Mouse (Mus musculus): ENCODE measurements around the gene Slc9a5. TPM values are rescaled to one million over a fixed set of nuclear protein-coding genes. Genes with fewer than 3 reads are reported as not detected.

The Slc9a5 gene
- polyA plus RNA-seq, 1 experiment from 2014 or later: 4.1 TPM

DNA sequence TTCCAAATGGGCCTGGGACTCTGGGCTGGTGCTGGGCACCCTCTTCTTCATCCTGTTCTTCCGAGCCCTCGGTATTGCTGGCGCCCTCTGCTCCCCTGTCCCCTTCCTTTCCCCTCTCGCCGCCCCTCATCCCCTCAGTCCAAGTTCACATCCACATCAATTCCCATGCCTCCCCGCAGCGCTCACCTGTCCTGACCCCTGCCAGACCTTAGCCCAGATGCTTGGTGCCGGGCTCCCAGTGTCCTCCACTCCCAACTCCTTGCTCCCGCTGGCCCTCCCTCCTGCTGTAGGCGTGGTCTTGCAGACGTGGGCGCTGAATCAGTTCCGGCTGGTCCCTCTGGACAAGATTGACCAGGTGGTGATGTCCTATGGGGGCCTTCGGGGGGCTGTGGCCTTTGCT, 8.0 kb downstream of the Slc9a5 start:
- ATAC-seq (ENCODE audit: insufficient read depth, low FRiP score, low TSS enrichment): no peak
- no peak overlapping the region for H3K27ac ChIP-seq (ENCODE audit: low read depth, low read length)
- no peaks in the 10 kb centered on the region for H3K27me3 ChIP-seq (ENCODE audit: control insufficient read depth, insufficient read depth, low read length)
- no peaks in the 10 kb centered on the region for H3K36me3 ChIP-seq (ENCODE audit: control insufficient read depth, insufficient read depth, low read length)
- H3K4me1 ChIP-seq (ENCODE audit: control insufficient read depth, insufficient read depth, low read length): peaks cover 3% of the 10 kb centered on the region; the same call in 1 of the 2 replicates
- no peak overlapping the region for H3K9ac ChIP-seq (ENCODE audit: low read length)
- DNase-seq (ENCODE audit: low spot score): no peak
- H3K9me3 ChIP-seq (ENCODE audit: control insufficient read depth, low read length): no peaks in the 10 kb centered on the region
- 91% methylated on average over 14 of the region's 14 CpGs for WGBS
- H3K4me3 ChIP-seq (ENCODE audit: low read depth, low read length): no peak overlapping the region
- H3K4me2 ChIP-seq (ENCODE audit: low read depth): no peak overlapping the region

DNA sequence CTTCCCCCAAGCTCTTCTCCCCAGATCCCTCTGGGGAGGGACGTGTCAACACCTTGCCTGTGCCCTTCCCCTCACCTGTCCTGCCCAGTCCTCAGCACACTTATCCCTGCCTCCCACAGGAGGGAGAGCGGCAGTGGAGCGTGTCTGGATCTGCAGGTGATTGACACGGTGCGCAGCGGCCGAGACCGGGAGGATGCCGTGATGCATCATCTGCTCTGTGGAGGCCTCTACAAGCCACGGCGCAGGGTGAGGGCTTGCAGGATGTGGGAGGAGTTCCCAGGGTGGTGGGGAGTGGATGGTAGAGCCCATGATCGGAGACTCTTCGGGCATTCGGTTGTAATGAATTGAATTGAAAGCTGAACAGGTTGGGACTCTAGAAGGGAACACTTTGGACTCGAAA, 10.6 kb downstream of the Slc9a5 start:
- DNase-seq (ENCODE audit: low spot score) (no peak), ATAC-seq (ENCODE audit: insufficient read depth, low FRiP score, low TSS enrichment) (no peak)
- no peak overlapping the region for H3K9ac ChIP-seq (ENCODE audit: low read length)
- no peak overlapping the region for H3K4me2 ChIP-seq (ENCODE audit: low read depth)
- no peak overlapping the region for H3K4me3 ChIP-seq (ENCODE audit: low read depth, low read length)
- H3K27me3 ChIP-seq (ENCODE audit: control insufficient read depth, insufficient read depth, low read length): no peaks in the 10 kb centered on the region
- H3K9me3 ChIP-seq (ENCODE audit: control insufficient read depth, low read length): no peaks in the 10 kb centered on the region
- no peaks in the 10 kb centered on the region for H3K36me3 ChIP-seq (ENCODE audit: control insufficient read depth, insufficient read depth, low read length)
- peaks cover 3% of the 10 kb centered on the region; the same call in 1 of the 2 replicates for H3K4me1 ChIP-seq (ENCODE audit: control insufficient read depth, insufficient read depth, low read length)
- H3K27ac ChIP-seq (ENCODE audit: low read depth, low read length): no peak overlapping the region
- 80% methylated on average over 15 of the region's 15 CpGs for WGBS

DNA sequence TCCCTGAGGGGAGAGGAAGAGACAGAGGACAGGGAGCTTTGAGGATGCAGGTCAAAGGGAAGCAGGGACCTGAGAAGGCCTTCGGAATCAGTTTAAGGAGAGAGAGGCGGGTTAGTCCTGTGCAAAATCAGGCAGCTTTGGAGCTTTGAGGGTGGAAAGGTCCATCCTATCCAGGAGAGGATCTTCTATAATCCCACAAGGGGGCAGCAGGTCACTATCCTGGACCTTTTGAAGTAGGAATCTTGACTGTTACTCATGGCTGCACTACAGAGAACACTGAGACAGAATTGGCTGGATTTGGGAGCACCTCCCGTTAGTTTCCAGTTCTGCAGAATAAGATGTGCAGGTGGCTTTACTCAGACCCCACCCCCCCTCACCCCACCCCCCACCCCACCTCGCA, 11.0 kb downstream of the Slc9a5 start:
- Histone ChIP-seq H3K4me3 (ENCODE audit: low read depth, low read length) (no peak overlapping the region), H3K27ac (ENCODE audit: low read depth, low read length) (no peak overlapping the region), H3K4me2 (ENCODE audit: low read depth) (no peak overlapping the region), H3K27me3 (ENCODE audit: control insufficient read depth, insufficient read depth, low read length) (no peaks in the 10 kb centered on the region), H3K36me3 (ENCODE audit: control insufficient read depth, insufficient read depth, low read length) (no peaks in the 10 kb centered on the region), H3K4me1 (ENCODE audit: control insufficient read depth, insufficient read depth, low read length) (peaks cover 3% of the 10 kb centered on the region; the same call in 1 of the 2 replicates), H3K9ac (ENCODE audit: low read length) (no peak overlapping the region), H3K9me3 (ENCODE audit: control insufficient read depth, low read length) (no peaks in the 10 kb centered on the region)
- no peak for ATAC-seq (ENCODE audit: insufficient read depth, low FRiP score, low TSS enrichment)
- WGBS: 50% methylated on average over 4 of the region's 4 CpGs
- DNase-seq (ENCODE audit: low spot score): peak; percentile 57

DNA sequence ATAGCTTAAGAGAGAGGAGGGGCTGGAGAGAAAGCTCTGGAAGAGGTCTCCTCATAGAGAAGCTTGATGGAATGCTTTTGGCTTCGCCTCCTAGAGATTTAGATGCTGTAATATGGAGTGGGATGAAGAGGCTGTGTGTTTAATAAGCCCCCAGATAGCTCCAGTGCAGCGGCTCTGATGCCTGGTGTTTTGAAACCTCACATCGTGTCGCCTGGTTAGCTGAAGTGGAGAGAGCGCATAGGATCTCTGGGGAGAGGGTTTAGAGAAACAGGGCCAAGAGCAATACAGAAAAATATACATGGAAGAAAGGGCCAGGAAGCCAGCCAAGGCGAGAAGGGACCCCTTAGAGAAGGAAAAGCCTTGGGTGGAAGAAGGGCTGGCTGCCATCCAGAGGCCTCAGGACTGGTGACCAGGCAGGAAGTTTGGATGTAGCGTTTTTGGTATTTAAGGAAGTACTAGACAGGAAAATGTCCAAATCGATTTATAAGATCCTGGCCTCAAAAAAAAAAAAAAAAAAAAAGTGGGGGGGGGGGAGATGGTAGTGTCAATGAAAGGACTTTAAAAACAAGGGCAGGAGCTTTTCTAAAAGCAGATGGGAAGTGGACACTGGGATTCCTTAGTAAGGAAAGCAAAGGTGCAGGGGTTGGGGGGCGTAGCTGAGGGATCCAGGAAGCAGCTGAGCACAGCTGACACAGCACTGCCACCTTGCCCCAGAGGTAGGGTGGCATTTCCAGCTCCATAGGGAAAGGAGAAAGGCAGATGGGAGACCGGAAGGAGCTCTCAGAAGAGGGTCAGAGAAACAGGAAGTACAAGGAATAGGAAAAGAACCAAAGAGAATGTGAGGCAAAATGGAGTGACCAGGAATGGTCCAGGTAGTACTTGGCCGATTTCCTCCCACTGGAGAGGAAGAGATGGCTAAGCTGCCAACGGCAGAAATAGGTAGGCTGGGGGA, 13.4 kb downstream of the Slc9a5 start:
- H3K9ac ChIP-seq (ENCODE audit: low read length): no peak overlapping the region
- H3K9me3 ChIP-seq (ENCODE audit: control insufficient read depth, low read length): no peaks in the 10 kb centered on the region
- WGBS: 83% methylated on average over 12 of the region's 12 CpGs
- ATAC-seq (ENCODE audit: insufficient read depth, low FRiP score, low TSS enrichment) (no peak), DNase-seq (ENCODE audit: low spot score) (no peak)
- H3K27me3 ChIP-seq (ENCODE audit: control insufficient read depth, insufficient read depth, low read length): no peaks in the 10 kb centered on the region
- no peak overlapping the region for H3K4me3 ChIP-seq (ENCODE audit: low read depth, low read length)
- H3K4me2 ChIP-seq (ENCODE audit: low read depth): no peak overlapping the region
- H3K36me3 ChIP-seq (ENCODE audit: control insufficient read depth, insufficient read depth, low read length): no peaks in the 10 kb centered on the region
- H3K4me1 ChIP-seq (ENCODE audit: control insufficient read depth, insufficient read depth, low read length): no peaks in the 10 kb centered on the region
- H3K27ac ChIP-seq (ENCODE audit: low read depth, low read length): no peak overlapping the region

DNA sequence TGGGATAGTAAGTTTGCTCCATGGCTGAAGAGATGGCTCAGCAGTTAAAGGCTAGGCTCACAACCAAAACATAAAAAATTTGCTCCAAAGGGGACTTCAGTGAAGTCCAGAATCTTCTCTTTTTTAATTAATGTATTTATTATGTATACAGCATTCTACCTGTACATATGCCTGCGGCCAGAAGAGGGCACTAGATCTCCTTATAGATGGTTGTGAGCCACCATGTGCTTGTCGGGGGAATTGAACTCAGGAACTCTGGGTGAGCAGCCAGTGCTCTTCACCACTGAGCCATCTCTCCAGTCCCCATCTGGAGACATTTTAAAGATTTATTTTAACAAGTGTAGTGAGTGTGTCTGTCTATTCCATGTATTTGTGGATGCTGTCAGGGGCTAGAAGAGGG, 18.5 kb downstream of the Slc9a5 start:
- ATAC-seq (ENCODE audit: insufficient read depth, low FRiP score, low TSS enrichment): no peak
- WGBS: 74% methylated on average over 2 of the region's 2 CpGs
- Histone ChIP-seq H3K4me1 (ENCODE audit: control insufficient read depth, insufficient read depth, low read length) (no peaks in the 10 kb centered on the region), H3K4me2 (ENCODE audit: low read depth) (no peak overlapping the region), H3K4me3 (ENCODE audit: low read depth, low read length) (no peak overlapping the region), H3K27me3 (ENCODE audit: control insufficient read depth, insufficient read depth, low read length) (no peaks in the 10 kb centered on the region), H3K36me3 (ENCODE audit: control insufficient read depth, insufficient read depth, low read length) (no peaks in the 10 kb centered on the region), H3K27ac (ENCODE audit: low read depth, low read length) (no peak overlapping the region), H3K9ac (ENCODE audit: low read length) (no peak overlapping the region), H3K9me3 (ENCODE audit: control insufficient read depth, low read length) (no peaks in the 10 kb centered on the region)
- peak; percentile 38 for DNase-seq (ENCODE audit: low spot score)

DNA sequence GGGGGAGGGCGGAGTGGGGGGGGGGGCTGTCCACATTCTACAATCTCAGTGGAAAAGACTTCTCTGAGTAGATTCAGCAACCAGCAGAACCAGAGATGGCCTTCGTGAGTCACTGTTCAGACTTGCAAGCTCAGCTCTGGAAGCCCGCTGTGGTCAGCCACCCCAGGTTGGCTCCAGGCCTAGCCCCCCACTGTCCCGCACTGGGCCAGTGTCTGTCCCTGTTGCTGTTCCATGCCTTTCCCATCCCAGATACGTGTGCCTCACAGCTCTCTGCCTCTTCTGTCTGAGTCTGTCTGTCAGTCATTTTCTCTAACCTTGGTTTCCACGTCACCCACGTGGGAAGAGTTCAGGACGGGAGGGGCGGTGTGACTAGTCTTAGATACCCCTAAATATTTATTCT, 23.8 kb downstream of the Slc9a5 start:
- no peaks in the 10 kb centered on the region for H3K4me1 ChIP-seq (ENCODE audit: control insufficient read depth, insufficient read depth, low read length)
- no peak overlapping the region for H3K4me2 ChIP-seq (ENCODE audit: low read depth)
- WGBS: 83% methylated on average over 9 of the region's 9 CpGs
- no peak overlapping the region for H3K4me3 ChIP-seq (ENCODE audit: low read depth, low read length)
- H3K9me3 ChIP-seq (ENCODE audit: control insufficient read depth, low read length): no peaks in the 10 kb centered on the region
- no peaks in the 10 kb centered on the region for H3K36me3 ChIP-seq (ENCODE audit: control insufficient read depth, insufficient read depth, low read length)
- DNase-seq (ENCODE audit: low spot score): no peak
- H3K27me3 ChIP-seq (ENCODE audit: control insufficient read depth, insufficient read depth, low read length): no peaks in the 10 kb centered on the region
- no peak overlapping the region for H3K27ac ChIP-seq (ENCODE audit: low read depth, low read length)
- H3K9ac ChIP-seq (ENCODE audit: low read length): no peak overlapping the region
- ATAC-seq (ENCODE audit: insufficient read depth, low FRiP score, low TSS enrichment): no peak

DNA sequence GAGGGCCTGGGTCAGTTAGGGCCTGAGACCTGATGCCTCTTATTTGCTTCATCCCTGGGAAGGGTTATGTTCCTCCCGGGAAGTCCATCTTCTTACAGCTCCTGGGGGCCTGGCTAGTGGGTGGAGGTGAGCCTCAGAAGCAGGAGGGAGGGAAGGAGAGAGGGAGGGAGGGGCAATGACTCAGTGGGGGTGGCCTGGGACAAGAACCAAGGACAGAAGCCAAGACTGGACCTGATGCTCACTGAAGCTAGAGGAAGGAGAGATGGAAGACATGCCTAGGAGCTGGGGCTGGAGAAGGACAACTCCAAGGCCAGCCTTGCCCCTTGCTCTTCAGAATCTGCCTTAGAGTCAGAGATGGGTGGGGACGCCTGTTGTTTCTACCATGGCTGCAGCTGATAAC, 24.4 kb downstream of the Slc9a5 start, which contains the start of gene Plekhg4:
Plekhg4 (plus strand) TSS at position 243 of the 400 bp plus-strand sequence.
- WGBS: 62% methylated on average over 2 of the region's 2 CpGs
- no peaks in the 10 kb centered on the region for H3K9me3 ChIP-seq (ENCODE audit: control insufficient read depth, low read length)
- DNase-seq (ENCODE audit: low spot score) (no peak), ATAC-seq (ENCODE audit: insufficient read depth, low FRiP score, low TSS enrichment) (no peak)
- H3K27ac ChIP-seq (ENCODE audit: low read depth, low read length): no peak within 1 kb of the TSS
- H3K4me1 ChIP-seq (ENCODE audit: control insufficient read depth, insufficient read depth, low read length): no peaks in the 10 kb centered on the region
- no peaks in the 10 kb centered on the region for H3K36me3 ChIP-seq (ENCODE audit: control insufficient read depth, insufficient read depth, low read length)
- no peak within 1 kb of the TSS for H3K9ac ChIP-seq (ENCODE audit: low read length)
- H3K4me3 ChIP-seq (ENCODE audit: low read depth, low read length): no peak within 1 kb of the TSS
- H3K4me2 ChIP-seq (ENCODE audit: low read depth): peak within 1 kb of the TSS; percentile 37; the same call in 1 of the 2 replicates
- H3K27me3 ChIP-seq (ENCODE audit: control insufficient read depth, insufficient read depth, low read length): no peaks in the 10 kb centered on the region

DNA sequence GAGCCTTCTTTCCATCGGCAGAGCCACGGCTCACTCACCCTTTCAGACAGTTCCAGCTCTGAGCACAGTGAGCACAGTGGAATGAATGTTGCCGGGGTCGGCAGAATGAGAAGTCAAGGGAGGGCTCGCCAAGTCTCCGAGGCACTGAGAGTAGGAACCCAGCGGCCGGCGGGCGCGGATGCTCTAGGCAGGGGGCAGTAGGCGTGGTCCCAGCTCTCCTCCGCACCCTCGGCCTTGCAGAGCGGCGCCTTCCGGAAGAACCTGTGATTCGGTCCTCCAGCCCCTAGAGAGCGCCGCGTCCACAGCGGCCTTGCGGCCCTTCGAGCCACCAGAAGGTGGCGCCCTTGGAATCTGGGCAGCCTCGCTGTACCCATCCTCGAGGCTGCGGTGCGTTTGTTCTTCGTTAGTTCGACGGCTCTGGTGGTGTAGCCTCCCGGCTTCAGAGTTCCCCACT, 25.9 kb downstream of the Slc9a5 start:
- H3K9me3 ChIP-seq (ENCODE audit: control insufficient read depth, low read length): no peaks in the 10 kb centered on the region
- 26% methylated on average over 32 of the region's 33 CpGs for WGBS
- ATAC-seq (ENCODE audit: insufficient read depth, low FRiP score, low TSS enrichment): 0 out of 2 replicates have a peak, but pooled peaks have one; percentile 45
- H3K27me3 ChIP-seq (ENCODE audit: control insufficient read depth, insufficient read depth, low read length): no peaks in the 10 kb centered on the region
- no peak overlapping the region for H3K4me3 ChIP-seq (ENCODE audit: low read depth, low read length)
- no peaks in the 10 kb centered on the region for H3K4me1 ChIP-seq (ENCODE audit: control insufficient read depth, insufficient read depth, low read length)
- no peaks in the 10 kb centered on the region for H3K36me3 ChIP-seq (ENCODE audit: control insufficient read depth, insufficient read depth, low read length)
- peak overlapping the region; percentile 37 for H3K4me2 ChIP-seq (ENCODE audit: low read depth)
- peak; percentile 56 for DNase-seq (ENCODE audit: low spot score)
- H3K27ac ChIP-seq (ENCODE audit: low read depth, low read length): no peak overlapping the region
- H3K9ac ChIP-seq (ENCODE audit: low read length): 0 out of 2 replicates have a peak overlapping the region, but pooled peaks have one; percentile 28

DNA sequence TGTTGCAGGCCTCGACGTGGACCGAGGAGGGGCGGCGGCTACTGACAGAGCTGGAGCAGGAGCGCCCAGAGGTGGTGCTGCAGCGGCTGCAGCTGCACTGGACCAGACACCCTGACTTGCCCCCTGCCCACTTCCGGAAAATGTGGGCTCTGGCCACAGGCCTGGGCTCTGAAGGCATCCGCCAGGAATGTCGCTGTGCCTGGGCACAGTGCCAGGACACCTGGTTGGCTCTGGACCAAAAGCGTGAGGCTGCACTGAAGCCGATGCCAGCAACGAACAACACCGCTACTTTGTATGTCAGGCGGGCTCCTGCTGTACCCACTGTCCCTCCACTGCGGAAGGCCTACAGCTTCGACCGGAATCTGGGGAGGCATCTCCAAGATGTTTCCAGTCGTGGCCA, 30.0 kb downstream of the Slc9a5 start:
- H3K4me1 ChIP-seq (ENCODE audit: control insufficient read depth, insufficient read depth, low read length): no peaks in the 10 kb centered on the region
- H3K9ac ChIP-seq (ENCODE audit: low read length): no peak overlapping the region
- ATAC-seq (ENCODE audit: insufficient read depth, low FRiP score, low TSS enrichment) (no peak), DNase-seq (ENCODE audit: low spot score) (no peak)
- no peak overlapping the region for H3K27ac ChIP-seq (ENCODE audit: low read depth, low read length)
- 84% methylated on average over 19 of the region's 19 CpGs for WGBS
- no peak overlapping the region for H3K4me3 ChIP-seq (ENCODE audit: low read depth, low read length)
- no peak overlapping the region for H3K4me2 ChIP-seq (ENCODE audit: low read depth)
- H3K36me3 ChIP-seq (ENCODE audit: control insufficient read depth, insufficient read depth, low read length): no peaks in the 10 kb centered on the region
- H3K9me3 ChIP-seq (ENCODE audit: control insufficient read depth, low read length): no peaks in the 10 kb centered on the region
- no peaks in the 10 kb centered on the region for H3K27me3 ChIP-seq (ENCODE audit: control insufficient read depth, insufficient read depth, low read length)
